Mouse (Mus musculus): ENCODE results near the gene Rasl11b. TPM values are rescaled to one million over a fixed set of nuclear protein-coding genes. Genes with fewer than 3 reads are reported as not detected.

Gene Rasl11b
- 10 to 100 TPM; 27.7 to 33.0 TPM for total RNA-seq (2021)
- long read RNA-seq, experiment 1, transcript Rasl11b-201 (4 exons, 1,812 nt), result major isoform, 23 of 26 reads
- long read RNA-seq, experiment 1, partial matches to known transcripts, result 1 of 26 reads
- long read RNA-seq, experiment 1, other reads (novel, unspliced or antisense), result 0 of 26 reads
- long read RNA-seq, experiment 2, transcript Rasl11b-201 (4 exons, 1,812 nt), result major isoform, 36 of 40 reads
- long read RNA-seq, experiment 2, partial matches to known transcripts, result 1 of 40 reads
- long read RNA-seq, experiment 2, other reads (novel, unspliced or antisense), result 1 of 40 reads

GRCm38 (mm10) chr5:74194841-74195613, at the start of gene Rasl11b:
Rasl11b (plus strand) TSS chr5:74195286.
- intact Hi-C loops (cut with DNase I), result loop anchor here (2.0 to 5.0 kb wide), 5 partner anchors 48 to 343 kb away; no protein-coding TSS in a partner anchor
- peak; percentile 97 to 98 for DNase-seq

DNA sequence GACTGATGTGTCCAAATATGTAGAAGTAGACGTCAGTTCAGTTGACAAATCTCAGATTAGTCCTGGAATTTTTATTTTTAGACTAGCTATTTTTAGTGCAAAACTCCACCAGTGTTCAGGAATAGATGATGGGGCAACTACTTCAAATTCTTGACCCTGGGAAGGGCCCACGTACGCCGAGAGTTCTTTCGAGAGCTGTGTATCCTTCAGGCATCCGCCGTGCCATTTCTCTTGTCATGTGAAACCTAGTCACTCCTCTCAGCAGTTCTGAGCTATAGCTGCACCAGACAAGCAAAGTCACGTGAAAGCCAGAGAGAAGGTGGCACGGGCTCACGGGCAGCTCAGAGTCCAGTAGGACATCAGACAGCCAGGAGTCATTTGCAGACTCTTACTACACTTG, 47.5 kb upstream of the Rasl11b start:
- intact Hi-C loops (cut with DNase I), result loop anchor here (5.0 kb wide), 1 partner anchor 50 kb away; the partner anchor contains the start of gene Rasl11b
- DNase-seq, result peak; percentile 25 to 33

DNA sequence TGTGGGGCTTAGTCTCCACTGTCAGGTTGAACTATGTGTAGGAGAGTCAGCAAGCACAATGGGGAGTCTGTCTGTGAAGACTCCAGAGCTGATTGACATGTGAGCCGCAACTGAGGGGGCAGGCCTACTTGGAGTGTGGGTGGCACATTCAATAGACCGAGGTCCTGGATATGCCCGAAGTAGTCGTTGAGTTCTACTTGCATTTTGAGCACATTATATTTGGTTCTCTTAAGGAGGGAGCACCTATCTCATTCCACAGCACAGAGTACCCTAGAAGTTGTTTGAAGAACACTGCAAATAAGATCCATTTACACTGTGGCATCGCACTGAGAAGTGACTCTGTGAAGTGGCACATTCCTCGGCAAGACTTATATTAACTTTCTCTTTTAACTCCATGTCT, 45.1 kb upstream of the Rasl11b start:
- no peak for DNase-seq
- intact Hi-C loops (cut with DNase I), result loop anchor here (5.0 kb wide), 1 partner anchor 47 kb away; the partner anchor contains the start of gene Rasl11b

DNA sequence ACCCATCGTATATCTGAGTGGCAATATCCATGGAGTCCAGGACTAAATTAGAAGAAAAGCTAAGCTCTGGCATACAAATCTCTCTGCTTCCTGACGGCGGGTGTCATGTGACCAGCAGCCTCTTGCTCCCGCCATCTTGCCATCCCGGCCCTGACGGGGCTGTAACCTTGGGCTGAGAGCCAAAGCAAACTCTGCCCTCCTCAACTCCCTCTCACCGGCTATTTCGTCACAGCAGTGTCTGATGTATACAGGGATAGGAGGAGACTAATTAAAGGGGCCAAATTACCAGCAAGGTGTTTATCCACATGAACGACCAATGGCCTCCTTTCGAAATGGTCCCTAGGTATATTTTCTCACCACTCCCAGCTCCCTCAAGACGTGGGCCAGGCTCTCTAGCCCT, 43.3 kb upstream of the Rasl11b start:
- intact Hi-C loops (cut with DNase I), result no loop called here
- DNase-seq, result no peak

GRCm38 (mm10) chr5:74155860-74156351, 39.2 kb upstream of the Rasl11b start:
- no peak for DNase-seq
- intact Hi-C loops (cut with DNase I), result no loop called here

GRCm38 (mm10) chr5:74158929-74159632, 36.0 kb upstream of the Rasl11b start:
- intact Hi-C loops (cut with DNase I), result no loop called here
- DNase-seq, result no peak

- intact Hi-C loops (cut with DNase I), result no loop called here
- DNase-seq, result no peak
These were observed 35.2 kb upstream of the Rasl11b start for GRCm38 (mm10) chr5:74159906-74160305.

GRCm38 (mm10) chr5:74160349-74160748, 34.7 kb upstream of the Rasl11b start:
- intact Hi-C loops (cut with DNase I), result no loop called here

GRCm38 (mm10) chr5:74161297-74161926, 33.7 kb upstream of the Rasl11b start:
- intact Hi-C loops (cut with DNase I), result no loop called here
- peak; percentile 36 to 59 for DNase-seq

More at GRCm38 (mm10) chr5:74160349-74160748, 34.7 kb upstream of the Rasl11b start:
- DNase-seq, result no peak

DNA sequence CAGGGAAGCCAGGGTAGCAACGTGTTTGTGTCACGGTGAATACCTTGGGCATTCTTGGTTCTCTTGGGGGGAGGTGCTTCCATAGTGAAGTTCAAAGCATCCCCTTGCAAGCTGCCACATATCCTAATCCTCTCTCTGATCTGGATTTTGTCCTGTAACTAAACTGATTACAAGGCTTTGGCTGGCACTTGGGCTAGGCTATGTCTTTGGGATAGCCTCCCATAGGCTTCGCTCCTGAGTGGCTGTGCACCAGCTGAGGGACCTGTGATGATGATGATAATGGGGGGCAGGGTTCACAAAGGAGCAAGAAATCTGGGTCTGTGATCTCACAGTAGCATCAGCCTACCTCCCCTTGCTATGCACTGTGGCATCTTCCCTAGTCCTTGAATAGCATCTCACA, 33.1 kb upstream of the Rasl11b start:
- intact Hi-C loops (cut with DNase I), result no loop called here
- DNase-seq, result no peak

DNA sequence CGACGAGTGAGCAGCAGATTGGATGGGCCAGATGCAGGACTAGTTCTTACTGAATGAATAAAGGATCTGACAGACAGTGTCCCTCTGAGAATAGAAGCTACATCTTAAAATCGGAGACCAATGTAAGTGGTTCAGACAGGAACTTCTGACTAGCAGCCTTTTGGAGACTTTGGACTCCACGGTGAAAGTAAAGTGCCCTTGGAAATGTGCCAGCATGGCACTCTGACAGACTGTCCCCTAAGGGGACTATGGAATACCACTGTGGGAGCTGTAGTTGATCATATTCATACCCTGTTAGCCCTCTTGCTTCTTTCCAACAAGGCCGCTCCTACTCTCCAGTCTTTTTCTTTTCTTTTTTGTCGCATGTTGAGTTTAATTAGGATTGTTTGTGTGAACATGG, 31.9 kb upstream of the Rasl11b start:
- DNase-seq, result no peak
- intact Hi-C loops (cut with DNase I), result no loop called here

- intact Hi-C loops (cut with DNase I), result no loop called here
- DNase-seq, result no peak
These were observed 30.5 kb upstream of the Rasl11b start for GRCm38 (mm10) chr5:74164547-74164946.

- no peak for DNase-seq
- intact Hi-C loops (cut with DNase I), result no loop called here
These were observed 28.4 kb upstream of the Rasl11b start for GRCm38 (mm10) chr5:74166642-74167041.

- intact Hi-C loops (cut with DNase I), result no loop called here
- DNase-seq, result no peak
These were observed 27.0 kb upstream of the Rasl11b start for GRCm38 (mm10) chr5:74168085-74168484.

GRCm38 (mm10) chr5:74171768-74172167, 23.3 kb upstream of the Rasl11b start:
- DNase-seq, result no peak
- intact Hi-C loops (cut with DNase I), result no loop called here

DNA sequence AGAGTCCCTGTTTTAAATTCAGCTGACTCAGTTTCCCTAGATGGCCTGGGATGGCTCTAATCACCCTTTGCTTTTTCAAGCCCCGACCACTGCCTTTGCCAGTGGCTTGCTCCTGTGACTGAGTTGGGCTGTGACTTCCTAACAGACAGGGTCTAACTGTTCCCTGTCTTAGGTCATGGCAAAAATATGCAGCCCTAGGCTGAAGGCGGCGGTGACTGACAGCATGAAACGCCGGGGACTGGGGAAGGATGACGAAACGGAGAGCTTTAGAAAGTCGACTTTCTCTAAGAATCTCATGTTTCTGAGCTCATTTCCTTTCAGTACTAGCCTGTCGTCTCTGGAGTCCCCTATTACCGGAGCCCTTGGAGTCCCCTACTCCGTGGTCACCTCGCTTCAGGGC, 22.9 kb upstream of the Rasl11b start:
- DNase-seq, result peak; percentile 43 to 59
- intact Hi-C loops (cut with DNase I), result no loop called here

DNA sequence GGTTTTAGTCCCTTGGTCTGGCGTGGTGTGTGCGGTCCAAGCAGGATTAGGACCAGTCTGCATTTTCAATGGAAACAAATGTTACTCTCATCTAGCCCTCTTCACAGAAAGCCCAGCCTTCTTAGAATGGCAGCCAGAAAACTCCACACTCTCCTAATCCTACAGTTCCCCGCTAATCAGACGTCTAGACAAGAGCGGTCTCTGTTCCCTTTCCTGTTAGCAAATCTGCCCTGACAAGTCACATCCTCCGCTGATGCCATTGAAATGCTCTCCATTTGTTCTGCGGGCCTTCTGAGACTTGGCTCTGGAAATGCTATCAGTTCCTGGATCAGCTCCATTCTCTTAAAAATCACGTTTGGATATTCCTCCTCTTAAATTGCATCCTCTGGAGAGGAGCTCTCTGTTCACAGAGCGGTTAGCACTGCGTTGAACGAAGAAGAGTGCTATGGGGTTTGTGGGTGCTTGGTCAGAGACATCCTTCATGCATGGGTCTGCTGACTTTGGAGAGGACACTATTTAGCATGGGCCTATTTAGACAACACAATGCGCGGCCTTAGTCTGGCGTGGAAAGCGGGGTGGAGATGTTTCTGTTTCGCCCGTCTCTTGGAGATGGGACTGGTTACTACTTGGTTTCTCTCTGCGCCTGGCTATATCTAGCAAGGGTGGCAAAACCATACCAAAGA, 21.8 kb upstream of the Rasl11b start:
- peak; percentile 18 to 39 for DNase-seq
- intact Hi-C loops (cut with DNase I), result loop anchor here (1.0 kb wide), 1 partner anchor 80 kb away; no protein-coding TSS in a partner anchor

GRCm38 (mm10) chr5:74175526-74176270, 19.4 kb upstream of the Rasl11b start:
- peak; percentile 48 to 60 for DNase-seq
- intact Hi-C loops (cut with DNase I), result no loop called here

- intact Hi-C loops (cut with DNase I), result no loop called here
- DNase-seq, result no peak
These were observed 14.9 kb upstream of the Rasl11b start for GRCm38 (mm10) chr5:74180216-74180615.
